Mouse (Mus musculus) C2C12 (cell line): Measurements from ENCODE around the gene Arpc4.

Source experiments
- CTCF ChIP-seq: IDR thresholded peaks from one replicate; pipeline ENCODE4 v1.5.1; 2011; ENCODE audit not compliant: control insufficient read depth, insufficient read depth, insufficient read length
- MAX ChIP-seq: IDR thresholded peaks from one replicate; pipeline ENCODE4 v1.6.1; 2011; ENCODE audit warnings: mild to moderate bottlenecking, control low read depth
- MYOD1 ChIP-seq: IDR thresholded peaks from one replicate; pipeline ENCODE4 v1.6.1; 2011; ENCODE audit warnings: low read depth; ENCODE audit not compliant: control insufficient read depth, insufficient read length
- MYOG ChIP-seq: IDR thresholded peaks from one replicate; pipeline ENCODE4 v1.6.1; 2011; ENCODE audit not compliant: control insufficient read depth, insufficient read length; ENCODE audit errors: extremely low read depth
- USF1 ChIP-seq: IDR thresholded peaks from one replicate; pipeline ENCODE4 v1.6.1; 2011; ENCODE audit warnings: low read depth, mild to moderate bottlenecking, control low read depth, moderate library complexity

DNA sequence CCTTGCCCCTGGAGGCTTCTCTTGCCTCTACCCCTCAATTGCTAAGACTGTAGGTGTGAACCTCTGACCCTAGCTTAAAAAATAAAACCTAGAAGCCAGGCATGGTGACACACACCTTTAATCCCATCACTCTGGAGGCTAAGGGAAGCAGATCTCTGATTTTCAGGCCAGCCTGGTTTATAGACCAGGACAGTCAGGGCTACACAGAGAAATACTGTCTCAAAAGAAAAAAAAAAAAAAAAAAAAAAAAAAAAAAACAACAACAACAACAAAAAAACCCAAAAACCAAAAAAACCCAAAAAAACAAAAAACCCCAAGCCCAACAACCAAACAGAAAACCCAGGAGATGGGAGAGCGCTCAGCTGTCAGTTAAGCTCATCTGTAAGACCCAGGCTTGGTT is 10.3 kb upstream of the Arpc4 start:
- no peak for TF ChIP-seq USF1
- no peak for TF ChIP-seq CTCF
- no peak for TF ChIP-seq MYOD1
- no peak for TF ChIP-seq MYOG
- TF ChIP-seq MAX, result no peak
